Mouse (Mus musculus): ENCODE data around the gene Prtn3. TPM values are rescaled to one million over a fixed set of nuclear protein-coding genes. Genes with fewer than 3 reads are reported as not detected.

Prtn3 gene
- total and polyA plus RNA-seq, 3 experiments: 0.30 to 0.39 TPM; not detected in 1

- peaks cover 29 to 71% of the 10 kb centered on the region in 2 experiments for H3K36me3 ChIP-seq (replicated peaks in 1 of 2; ENCODE audit: control insufficient read depth in 1 of 2, insufficient read depth in 1 of 2, low read length in 1 of 2)
- dilution Hi-C loops (cut with MboI; ENCODE audit: extremely low pct_ligation_motif_present, extremely low pct_unique_long_range_greater_than_20kb, low sequenced_read_pairs) (no loop called here), in situ Hi-C loops (cut with MboI; ENCODE audit: low pct_ligation_motif_present, low pct_unique_long_range_greater_than_20kb, low sequenced_read_pairs) (no loop called here)
- no peak overlapping the region for H3K9ac ChIP-seq (ENCODE audit: insufficient read depth, low read depth)
- no peak overlapping the region for H3K4me3 ChIP-seq (replicated peaks in 1 of 3; ENCODE audit: low read depth in 2 of 3, low read length in 2 of 3, poor library complexity in 1 of 3)
- TF ChIP-seq POLR2A (IDR thresholded peaks at IDR 0.05; ENCODE audit: low read depth, low read length): no peak
- TF ChIP-seq CHD1 (IDR thresholded peaks at IDR 0.05; ENCODE audit: low read depth, low read length): no peak
- no peak for TF ChIP-seq ZMIZ1 (IDR thresholded peaks at IDR 0.05; ENCODE audit: low read depth, low read length)
- no peak for TF ChIP-seq MEF2A (IDR thresholded peaks at IDR 0.05; ENCODE audit: borderline replicate concordance, low read depth, low read length)
- no peak for TF ChIP-seq IRF4 (IDR thresholded peaks at IDR 0.05; ENCODE audit: low read depth, low read length)
- no peak for TF ChIP-seq MYC (IDR thresholded peaks at IDR 0.05; ENCODE audit: low read depth, low read length)
- no peak for TF ChIP-seq RAD21 (IDR thresholded peaks at IDR 0.05; ENCODE audit: low read depth, low read length)
- no peak for TF ChIP-seq TBP (conservative IDR thresholded peaks at IDR 0.05; ENCODE audit: low read depth, low read length)
- no peak for TF ChIP-seq GABPA (IDR thresholded peaks at IDR 0.05; ENCODE audit: insufficient replicate concordance, low read depth, low read length)
- TF ChIP-seq USF2 (conservative IDR thresholded peaks at IDR 0.05; ENCODE audit: low read depth, low read length): no peak
- TF ChIP-seq KAT2A (IDR thresholded peaks at IDR 0.05; ENCODE audit: insufficient replicate concordance, low read length): no peak
- no peak for TF ChIP-seq E2F4 (IDR thresholded peaks at IDR 0.05; ENCODE audit: insufficient replicate concordance, low read depth, low read length)
- TF ChIP-seq BHLHE40 (IDR thresholded peaks at IDR 0.05; ENCODE audit: low read depth, low read length): no peak
- TF ChIP-seq USF1 (IDR thresholded peaks at IDR 0.05; ENCODE audit: low read depth, low read length): no peak
- peaks cover 5% of the 10 kb centered on the region for H3K9me3 ChIP-seq (replicated peaks; ENCODE audit: low read length)
- H3K27me3 ChIP-seq (replicated peaks): no peaks in the 10 kb centered on the region
- no peak for DNase-seq (ENCODE audit: extremely low read depth)
- H3K4me1 ChIP-seq (ENCODE audit: control insufficient read depth in 1 of 2, insufficient read depth in 2 of 2): peaks cover 11 to 15% of the 10 kb centered on the region in 2 experiments
- H3K4me2 ChIP-seq (ENCODE audit: insufficient read depth, low read depth, poor library complexity, severe bottlenecking): no peak overlapping the region
- H3K79me2 ChIP-seq (replicated peaks; ENCODE audit: control insufficient read depth, extremely low read depth, insufficient read depth, poor library complexity, severe bottlenecking): no peaks in the 10 kb centered on the region
- no peak overlapping the region for H3K27ac ChIP-seq (ENCODE audit: insufficient read depth, low read depth)
These were observed 33.1 kb downstream of the Prtn3 start for GRCm38 (mm10) chr10:79907415-79907814.

GRCm38 (mm10) chr10:79908167-79909091 lies 34.2 kb downstream of the Prtn3 start, which contains the start of gene Med16:
TSS of gene Med16 (minus strand) at chr10:79908923.
- DNase-seq (ENCODE audit: extremely low read depth): peak; percentile 95
- dilution Hi-C loops (cut with MboI; ENCODE audit: extremely low pct_ligation_motif_present, extremely low pct_unique_long_range_greater_than_20kb, low sequenced_read_pairs) (no loop called here), in situ Hi-C loops (cut with MboI; ENCODE audit: low pct_ligation_motif_present, low pct_unique_long_range_greater_than_20kb, low sequenced_read_pairs) (no loop called here)
- peak within 1 kb of the TSS; percentile 17; the same call in 1 of the 2 replicates for H3K4me2 ChIP-seq (ENCODE audit: insufficient read depth, low read depth, poor library complexity, severe bottlenecking)
- no peaks in the 10 kb centered on the region for H3K27me3 ChIP-seq (replicated peaks)
- H3K9ac ChIP-seq (ENCODE audit: insufficient read depth, low read depth): peak within 1 kb of the TSS; percentile 97
- TF ChIP-seq TCF12 (IDR thresholded peaks at IDR 0.05; ENCODE audit: low read depth, low read length) (0 out of 2 replicates have a peak, but pooled peaks have one; percentile 33), KAT2A (IDR thresholded peaks at IDR 0.05; ENCODE audit: insufficient replicate concordance, low read length) (peak; percentile 71; the same call in 1 of the 2 replicates), ZNF384 (IDR thresholded peaks at IDR 0.05; ENCODE audit: low read depth, low read length) (0 out of 2 replicates have a peak, but pooled peaks have one; percentile 18), CHD2 (IDR thresholded peaks at IDR 0.05; ENCODE audit: low read length) (peak; percentile 72), ZKSCAN1 (IDR thresholded peaks at IDR 0.05; ENCODE audit: borderline replicate concordance, low read depth, low read length) (no peak), TBP (conservative IDR thresholded peaks at IDR 0.05; ENCODE audit: low read depth, low read length) (peak; percentile 62; the same call in 1 of the 2 replicates), NELFE (IDR thresholded peaks at IDR 0.05; ENCODE audit: low read depth, low read length) (peak; percentile 68), MAZ (IDR thresholded peaks at IDR 0.05; ENCODE audit: low read depth, low read length) (peak; percentile 80; the same call in 1 of the 2 replicates), POLR2A (IDR thresholded peaks at IDR 0.05; ENCODE audit: low read depth, low read length) (peak; percentile 74), IRF4 (IDR thresholded peaks at IDR 0.05; ENCODE audit: low read depth, low read length) (no peak), HCFC1 (IDR thresholded peaks at IDR 0.05; ENCODE audit: low read depth, low read length) (peak; percentile 80), USF1 (IDR thresholded peaks at IDR 0.05; ENCODE audit: low read depth, low read length) (no peak), SMC3 (IDR thresholded peaks at IDR 0.05; ENCODE audit: low read depth, low read length) (no peak)
- H3K4me1 ChIP-seq (ENCODE audit: control insufficient read depth in 1 of 2, insufficient read depth in 2 of 2): peaks cover 7 to 15% of the 10 kb centered on the region in 2 experiments
- H3K4me3 ChIP-seq (replicated peaks in 1 of 3; ENCODE audit: low read depth in 2 of 3, low read length in 2 of 3, poor library complexity in 1 of 3): peak within 1 kb of the TSS; percentile 68 to 86 (median 78)
- H3K79me2 ChIP-seq (replicated peaks; ENCODE audit: control insufficient read depth, extremely low read depth, insufficient read depth, poor library complexity, severe bottlenecking): no peaks in the 10 kb centered on the region
- H3K27ac ChIP-seq (ENCODE audit: insufficient read depth, low read depth): peak within 1 kb of the TSS; percentile 85
- peaks cover 5% of the 10 kb centered on the region for H3K9me3 ChIP-seq (replicated peaks; ENCODE audit: low read length)
- H3K36me3 ChIP-seq (replicated peaks in 1 of 2; ENCODE audit: control insufficient read depth in 1 of 2, insufficient read depth in 1 of 2, low read length in 1 of 2): peaks cover 23 to 70% of the 10 kb centered on the region in 2 experiments
